Mouse (Mus musculus) limb, embryonic 11.5 days (tissue): ENCODE results near the gene Pepd. TPM values are rescaled to one million over a fixed set of nuclear protein-coding genes. Genes with fewer than 3 reads are reported as not detected.

Experiments
- ATAC-seq: fragments of 200-750 bp; cut with Nextera tagmentation; 2 replicates; pipeline ENCODE4 v1.8.0; 2017; ENCODE audit warnings: low read depth; ENCODE audit not compliant: insufficient number of reproducible peaks, low FRiP score, low TSS enrichment
- DNase-seq: peaks from one replicate; pipeline ENCODE4 v3.0.0-alpha.2; 2015; ENCODE audit warnings: low spot score
- H3K27ac ChIP-seq: fragments of 300-500 bp; sonication (generic); replicated peaks from 2 replicates; pipeline ENCODE4 v1.5.1; 2014; ENCODE audit warnings: low read depth, mild to moderate bottlenecking, low read length
- H3K27me3 ChIP-seq: fragments of 300-500 bp; sonication (generic); 2 replicates; pipeline ENCODE4 v1.6.1; 2014; ENCODE audit warnings: mild to moderate bottlenecking, low read length, mixed read lengths; ENCODE audit not compliant: control insufficient read depth, insufficient read depth
- H3K36me3 ChIP-seq: fragments of 300-500 bp; sonication (generic); 2 replicates; pipeline ENCODE4 v1.6.1; 2014; ENCODE audit warnings: mild to moderate bottlenecking, low read length, moderate library complexity, mixed read lengths; ENCODE audit not compliant: control insufficient read depth, insufficient read depth
- H3K4me1 ChIP-seq: fragments of 300-500 bp; sonication (generic); 2 replicates; pipeline ENCODE4 v1.6.1; 2014; ENCODE audit warnings: low read length, mixed read lengths; ENCODE audit not compliant: control insufficient read depth, insufficient read depth
- H3K4me2 ChIP-seq: fragments of 300-500 bp; sonication (generic); 2 replicates; pipeline ENCODE4 v1.6.1; 2014; ENCODE audit warnings: low read depth, mild to moderate bottlenecking, moderate library complexity; ENCODE audit not compliant: severe bottlenecking
- H3K4me3 ChIP-seq: fragments of 300-500 bp; sonication (generic); 2 replicates; pipeline ENCODE4 v1.5.1; 2014; ENCODE audit warnings: low read depth, low read length
- H3K9ac ChIP-seq: fragments of 300-500 bp; sonication (generic); 2 replicates; pipeline ENCODE4 v1.6.1; 2014; ENCODE audit warnings: mild to moderate bottlenecking, low read length
- H3K9me3 ChIP-seq: fragments of 300-500 bp; sonication (generic); 2 replicates; pipeline ENCODE4 v1.6.1; 2016; ENCODE audit warnings: low read length; ENCODE audit not compliant: control insufficient read depth
- WGBS: fragments of 180-500 bp; shearing (Covaris S2); extraction: QIAGEN DNeasy Blood & Tissue Kit; methylation state at CpG from one replicate; pipeline ENCODE4 v1.1.7; 2014; 5-methylcytosine and 5-hydroxymethylcytosine counted together
- polyA plus RNA-seq: library from polyadenylated mRNA; unstranded; fragments of >200 nt; fragmentation: Nextera tagmentation; extraction: Ambion mirVana; gene quantifications from 2 replicates; pipeline ENCODE4 v1.2.1, GENCODE M21; 2014

Pepd gene
- polyA plus RNA-seq, 1 experiment from 2014 or later: 68.6 TPM

DNA sequence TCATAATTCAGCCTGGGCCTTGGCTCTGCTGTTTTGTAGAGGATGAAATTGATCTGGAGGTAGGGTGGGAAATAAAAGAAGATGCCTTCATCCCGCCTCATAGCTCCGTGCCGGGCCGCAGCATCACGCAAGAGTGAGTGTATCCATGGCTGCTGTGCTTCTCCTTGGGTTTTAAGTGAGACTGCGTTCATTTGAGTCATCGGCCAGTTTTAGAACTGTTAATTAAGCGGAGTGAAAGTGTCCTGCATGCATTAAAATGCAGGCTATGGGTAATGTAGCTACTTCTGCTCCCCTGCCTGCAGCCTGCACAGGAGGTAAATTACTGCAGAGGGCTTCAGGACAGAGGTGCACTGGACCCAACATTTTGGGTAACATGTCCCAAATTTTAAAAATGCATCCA lies 45.0 kb downstream of the Pepd start:
- no peak overlapping the region for H3K27ac ChIP-seq
- no peak for DNase-seq
- H3K36me3 ChIP-seq: 0 out of 2 replicates have a peak, but pooled peaks cover 2% of the 10 kb centered on the region
- H3K4me2 ChIP-seq: no peak overlapping the region
- H3K9ac ChIP-seq: no peak overlapping the region
- 87% methylated on average over 8 of the region's 8 CpGs for WGBS
- H3K9me3 ChIP-seq: no peaks in the 10 kb centered on the region
- ATAC-seq: no peak
- H3K4me1 ChIP-seq: no peaks in the 10 kb centered on the region
- H3K4me3 ChIP-seq: no peak overlapping the region
- H3K27me3 ChIP-seq: no peaks in the 10 kb centered on the region

- Histone ChIP-seq H3K4me1 (no peaks in the 10 kb centered on the region), H3K4me2 (no peak overlapping the region), H3K4me3 (no peak overlapping the region), H3K27me3 (no peaks in the 10 kb centered on the region), H3K9me3 (no peaks in the 10 kb centered on the region), H3K27ac (no peak overlapping the region), H3K9ac (no peak overlapping the region), H3K36me3 (no peaks in the 10 kb centered on the region)
- ATAC-seq: no peak
- DNase-seq: no peak
- WGBS: 86% methylated on average over 11 of the region's 11 CpGs
Observed at GRCm38 (mm10) chr7:34963889-34964645, 51.9 kb downstream of the Pepd start.

DNA sequence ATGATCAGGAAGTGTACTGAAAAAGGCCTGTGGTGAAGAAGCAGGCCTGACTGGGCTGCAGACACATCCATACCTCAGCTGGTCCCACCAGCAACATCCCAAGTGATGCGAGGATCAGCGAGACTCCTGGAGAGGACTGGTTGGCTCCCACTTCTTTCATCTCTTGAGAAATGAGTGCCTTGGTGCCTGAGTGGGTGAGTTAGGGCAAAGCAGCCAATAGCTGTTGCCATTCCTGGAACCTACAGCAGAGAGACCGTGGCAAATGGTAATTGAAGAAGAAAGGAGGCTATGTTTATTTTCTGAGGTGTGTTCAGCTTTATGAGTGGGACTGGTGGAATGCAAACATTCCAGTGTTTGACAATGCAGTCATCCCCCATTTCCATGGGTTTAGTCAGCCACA lies 55.2 kb downstream of the Pepd start:
- no peak overlapping the region for H3K9ac ChIP-seq
- DNase-seq (no peak), ATAC-seq (no peak)
- no peak overlapping the region for H3K27ac ChIP-seq
- peaks cover 9% of the 10 kb centered on the region for H3K4me1 ChIP-seq
- no peaks in the 10 kb centered on the region for H3K9me3 ChIP-seq
- no peaks in the 10 kb centered on the region for H3K27me3 ChIP-seq
- no peak overlapping the region for H3K4me3 ChIP-seq
- no peak overlapping the region for H3K4me2 ChIP-seq
- WGBS: 67% methylated on average over 3 of the region's 3 CpGs
- no peaks in the 10 kb centered on the region for H3K36me3 ChIP-seq

DNA sequence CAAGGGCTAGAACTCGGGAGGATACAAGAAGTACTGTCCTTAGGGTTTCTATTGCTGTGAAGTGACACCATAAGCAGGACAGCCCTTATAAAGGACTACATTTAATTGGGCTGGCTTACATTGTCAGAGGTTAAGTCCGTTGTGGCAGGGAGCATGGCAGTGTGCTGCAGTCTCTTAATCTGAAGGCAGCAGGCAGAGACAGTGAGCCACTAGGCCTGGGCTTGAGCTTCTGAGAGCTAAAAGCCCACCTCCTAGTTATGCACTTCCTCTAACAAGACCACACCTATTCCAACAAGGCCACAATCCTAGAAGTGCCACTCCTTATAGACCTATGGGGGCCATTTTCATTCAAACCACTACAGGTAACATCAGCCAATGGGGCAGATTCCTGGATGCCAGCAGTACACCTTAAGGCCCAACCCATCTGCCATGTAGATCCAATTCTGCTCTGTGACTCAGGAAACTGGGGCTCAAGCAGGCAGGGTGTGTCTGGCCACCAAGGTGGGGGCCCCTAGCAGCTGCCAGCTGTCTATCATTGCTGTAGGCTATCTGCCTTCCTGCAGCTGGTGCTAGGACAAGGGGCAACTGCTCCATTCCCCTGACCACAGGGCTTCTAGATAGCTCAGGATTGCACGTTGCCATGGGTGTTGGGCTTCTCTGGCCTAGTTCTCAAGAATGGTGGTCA lies 56.7 kb downstream of the Pepd start:
- Histone ChIP-seq H3K9me3 (no peaks in the 10 kb centered on the region), H3K4me2 (no peak overlapping the region), H3K4me1 (peaks cover 15% of the 10 kb centered on the region), H3K27ac (no peak overlapping the region), H3K36me3 (no peaks in the 10 kb centered on the region), H3K9ac (no peak overlapping the region), H3K4me3 (no peak overlapping the region), H3K27me3 (no peaks in the 10 kb centered on the region)
- DNase-seq (no peak), ATAC-seq (no peak)
- 79% methylated on average over 3 of the region's 3 CpGs for WGBS

DNA sequence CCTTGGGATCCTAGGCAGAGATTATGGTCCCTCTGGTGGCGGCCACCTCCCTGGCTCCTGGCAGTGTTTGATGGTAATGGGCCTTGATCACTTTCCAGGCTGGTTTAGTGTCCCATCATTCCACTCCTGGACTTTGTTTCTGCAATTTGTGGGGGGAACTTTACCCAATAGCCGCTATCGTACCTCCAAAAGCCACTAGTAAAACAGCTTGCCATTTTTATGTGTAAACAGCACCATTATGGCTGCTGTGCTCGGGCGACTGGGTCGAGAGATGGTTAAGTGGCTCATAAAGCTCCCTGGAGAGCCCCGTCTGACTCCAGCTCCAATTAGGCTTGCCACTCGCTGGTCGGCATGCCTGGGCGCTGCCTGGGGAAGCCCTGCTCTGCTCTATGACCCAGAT lies 59.6 kb downstream of the Pepd start:
- WGBS: 19% methylated on average over 10 of the region's 10 CpGs
- Histone ChIP-seq H3K4me1 (peaks cover 23% of the 10 kb centered on the region), H3K27ac (no peak overlapping the region), H3K4me3 (no peak overlapping the region), H3K36me3 (no peaks in the 10 kb centered on the region), H3K9ac (no peak overlapping the region), H3K4me2 (no peak overlapping the region), H3K9me3 (no peaks in the 10 kb centered on the region), H3K27me3 (no peaks in the 10 kb centered on the region)
- DNase-seq (peak; percentile 63), ATAC-seq (no peak)

DNA sequence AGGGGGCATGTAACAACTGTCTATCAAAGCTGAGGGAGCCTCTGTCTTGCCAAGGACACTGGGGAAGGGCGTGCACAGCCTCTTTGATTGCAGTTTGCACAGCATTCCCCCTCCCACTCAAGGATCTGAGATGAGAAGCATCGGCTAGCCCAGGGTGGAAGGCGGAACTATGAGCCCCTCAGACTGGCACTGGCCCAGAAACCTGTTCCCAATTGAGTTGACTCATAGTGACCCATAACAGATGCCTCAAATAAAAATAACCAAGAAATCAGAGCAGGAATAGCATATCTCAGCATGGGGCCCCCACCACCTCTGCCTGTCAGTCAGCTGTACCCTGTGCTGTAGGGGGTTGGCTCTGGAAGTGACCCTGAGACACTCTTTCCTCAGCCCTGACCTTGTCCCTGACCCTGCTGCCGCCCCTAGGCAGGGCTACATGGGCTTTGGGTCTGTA lies 60.8 kb downstream of the Pepd start:
- Histone ChIP-seq H3K36me3 (no peaks in the 10 kb centered on the region), H3K4me2 (no peak overlapping the region), H3K4me1 (peaks cover 25% of the 10 kb centered on the region), H3K9ac (no peak overlapping the region), H3K27ac (no peak overlapping the region), H3K4me3 (no peak overlapping the region), H3K9me3 (no peaks in the 10 kb centered on the region), H3K27me3 (no peaks in the 10 kb centered on the region)
- 0 out of 2 replicates have a peak, but pooled peaks have one; percentile 23 for ATAC-seq
- no peak for DNase-seq
- WGBS: 43% methylated on average over 4 of the region's 4 CpGs

DNA sequence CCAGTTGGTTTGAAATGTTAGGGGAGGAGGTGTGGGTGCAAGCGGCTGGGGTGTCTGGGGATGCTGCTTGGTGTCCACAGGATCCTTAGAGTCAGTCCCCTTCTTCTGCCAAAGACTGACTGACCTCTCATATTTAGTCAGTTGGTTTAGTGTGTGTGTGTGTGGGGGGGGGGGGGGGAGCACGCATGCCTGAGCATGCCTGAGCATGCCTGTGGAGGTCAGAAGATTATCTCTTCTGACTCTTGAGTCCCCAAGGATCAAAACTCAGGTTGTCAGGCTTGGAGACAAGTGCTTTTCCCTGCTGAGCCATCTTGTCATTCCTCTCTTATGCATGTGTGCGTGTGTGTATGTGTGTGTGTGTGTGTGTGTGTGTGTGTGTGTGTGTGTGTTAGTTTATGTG lies 61.7 kb downstream of the Pepd start:
- DNase-seq (no peak), ATAC-seq (no peak)
- Histone ChIP-seq H3K9me3 (no peaks in the 10 kb centered on the region), H3K4me3 (no peak overlapping the region), H3K9ac (no peak overlapping the region), H3K27me3 (no peaks in the 10 kb centered on the region), H3K4me2 (no peak overlapping the region), H3K4me1 (peaks cover 25% of the 10 kb centered on the region), H3K27ac (no peak overlapping the region), H3K36me3 (no peaks in the 10 kb centered on the region)
- WGBS: 74% methylated on average over 3 of the region's 3 CpGs

DNA sequence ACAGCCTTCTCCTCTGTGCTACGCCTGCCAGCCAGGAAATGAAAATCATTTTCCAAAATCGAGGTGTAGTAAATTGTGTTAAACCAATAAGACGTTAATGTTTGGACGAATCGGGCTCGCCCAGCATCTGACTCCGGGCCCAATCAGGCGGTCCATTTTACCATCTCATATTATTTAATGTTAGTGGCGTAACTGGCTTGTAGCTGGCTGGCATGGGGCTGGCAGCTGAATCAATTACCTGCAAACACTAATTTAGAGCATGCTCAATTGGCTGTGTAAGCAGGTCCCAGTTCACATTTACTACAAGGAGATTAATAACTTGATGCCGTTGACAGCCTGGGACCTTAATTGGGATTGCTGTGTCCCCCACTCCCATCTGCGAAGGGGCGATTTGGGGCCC lies 63.7 kb downstream of the Pepd start:
- Histone ChIP-seq H3K9me3 (no peaks in the 10 kb centered on the region), H3K36me3 (no peaks in the 10 kb centered on the region), H3K4me1 (peaks cover 24% of the 10 kb centered on the region), H3K4me3 (no peak overlapping the region), H3K4me2 (no peak overlapping the region), H3K27ac (no peak overlapping the region), H3K9ac (no peak overlapping the region), H3K27me3 (no peaks in the 10 kb centered on the region)
- 62% methylated on average over 12 of the region's 12 CpGs for WGBS
- ATAC-seq (no peak), DNase-seq (no peak)
